Comparison of ENCODE assay signal across 7 mouse cellular contexts in genomic region chr2:32509896-32510295, GRCm38 (mm10). TPM values are rescaled to one million over a fixed set of nuclear protein-coding genes. Genes with fewer than 3 reads are reported as not detected.
DNase-seq lines count a peak whose midpoint lies in the region; ATAC-seq and TF ChIP-seq lines count a peak whose summit lies in the region.

No protein-coding gene starts in this region.

- no peak overlapping the region for H3K4me3 ChIP-seq in testis, adult 2 months (ENCODE audit: control insufficient read depth, low read depth, low read length)
- no peak overlapping the region for H3K4me3 ChIP-seq in heart, embryonic 11.5 days (ENCODE audit: low read depth, low read length)
- no peak overlapping the region for H3K4me3 ChIP-seq in limb, embryonic 15.5 days

- peak overlapping the region; percentile 75 for H3K27ac ChIP-seq in testis, adult 2 months (ENCODE audit: control insufficient read depth, insufficient read depth, low read depth, low read length)
- H3K27ac ChIP-seq in heart, embryonic 11.5 days (ENCODE audit: low read depth, low read length) = peak overlapping the region; percentile 67
- H3K27ac ChIP-seq in limb, embryonic 15.5 days = peak overlapping the region; percentile 48

- TF ChIP-seq CTCF in testis, adult 2 months (IDR thresholded peaks at IDR 0.05; ENCODE audit: control insufficient read depth, insufficient read depth, insufficient replicate concordance, low read depth, low read length) = no peak

- WGBS in heart, embryonic 11.5 days (ENCODE audit: insufficient replicate concordance) = 53% methylated on average over 8 of the region's 8 CpGs
- 41% methylated on average over 8 of the region's 8 CpGs for WGBS in limb, embryonic 15.5 days

- H3K4me1 ChIP-seq in testis, adult 2 months (ENCODE audit: control insufficient read depth, insufficient read depth, low read length) = peaks cover 7% of the 10 kb centered on the region
- peaks cover 9% of the 10 kb centered on the region for H3K4me1 ChIP-seq in heart, embryonic 11.5 days (ENCODE audit: control insufficient read depth, insufficient read depth, low read length)
- H3K4me1 ChIP-seq in limb, embryonic 15.5 days = peaks cover 4% of the 10 kb centered on the region

- no peak overlapping the region for H3K9ac ChIP-seq in heart, embryonic 11.5 days (ENCODE audit: low read depth, low read length)
- no peak overlapping the region for H3K9ac ChIP-seq in limb, embryonic 15.5 days

- no peak for TF ChIP-seq POLR2A in testis, adult 2 months (IDR thresholded peaks at IDR 0.05; ENCODE audit: control insufficient read depth, low read depth, low read length)

- H3K9me3 ChIP-seq in heart, embryonic 11.5 days (replicated peaks; ENCODE audit: control insufficient read depth, low read length) = no peaks in the 10 kb centered on the region
- no peaks in the 10 kb centered on the region for H3K9me3 ChIP-seq in limb, embryonic 15.5 days

- ATAC-seq in heart, embryonic 11.5 days (replicated peaks; ENCODE audit: insufficient number of reproducible peaks, low FRiP score, low TSS enrichment) = no peak
- ATAC-seq in limb, embryonic 15.5 days (ENCODE audit: insufficient number of reproducible peaks, low FRiP score, low TSS enrichment, low read depth) = no peak

- no peaks in the 10 kb centered on the region for H3K36me3 ChIP-seq in testis, adult 2 months (ENCODE audit: control insufficient read depth, insufficient read depth, low read length)
- H3K36me3 ChIP-seq in heart, embryonic 11.5 days (ENCODE audit: control insufficient read depth, insufficient read depth, low read length) = no peaks in the 10 kb centered on the region
- no peaks in the 10 kb centered on the region for H3K36me3 ChIP-seq in limb, embryonic 15.5 days

- no peak overlapping the region for H3K4me2 ChIP-seq in heart, embryonic 11.5 days
- no peak overlapping the region for H3K4me2 ChIP-seq in limb, embryonic 15.5 days

- H3K27me3 ChIP-seq in testis, adult 2 months (ENCODE audit: control insufficient read depth, insufficient read depth, low read length) = no peaks in the 10 kb centered on the region
- no peaks in the 10 kb centered on the region for H3K27me3 ChIP-seq in heart, embryonic 11.5 days (ENCODE audit: control insufficient read depth, insufficient read depth, low read length)
- H3K27me3 ChIP-seq in limb, embryonic 15.5 days = no peaks in the 10 kb centered on the region

- no peak for DNase-seq in testis, postnatal 14 days (ENCODE audit: low spot score)
- DNase-seq in yolk sac, embryonic 10.5 days (ENCODE audit: low spot score) = peak; percentile 68
- no peak for DNase-seq in layer of hippocampus, adult 9-11 months
- DNase-seq in frontal cortex, postnatal 36 days (ENCODE audit: low spot score in 2 of 2) = no peak

RNA-seq across cellular contexts. Expression of gene Fam102a, which starts 25.2 kb away (rescaled TPM):
- polyA plus RNA-seq in testis, adult 2 months (2012; rRNA removed) = 15.4 and 17.6 TPM in 2 replicates
- 5.2 and 5.3 TPM in 2 replicates for polyA plus RNA-seq in heart, embryonic 11.5 days (2014; fragmentation: Nextera tagmentation; extraction: Ambion mirVana)
- polyA plus RNA-seq in limb, embryonic 15.5 days (2015; fragmentation: Nextera tagmentation; extraction: Ambion mirVana) = 14.7 and 17.3 TPM in 2 replicates

RNA-seq across cellular contexts. Expression of gene Slc25a25, which starts 58.7 kb away (rescaled TPM):
- 36.7 and 38.4 TPM in 2 replicates for polyA plus RNA-seq in testis, adult 2 months (2012; rRNA removed)
- polyA plus RNA-seq in heart, embryonic 11.5 days (2014; fragmentation: Nextera tagmentation; extraction: Ambion mirVana) = 7.9 and 8.5 TPM in 2 replicates
- 17.1 and 17.5 TPM in 2 replicates for polyA plus RNA-seq in limb, embryonic 15.5 days (2015; fragmentation: Nextera tagmentation; extraction: Ambion mirVana)

RNA-seq across cellular contexts. Expression of gene Naif1, which starts 59.6 kb away (rescaled TPM):
- polyA plus RNA-seq in testis, adult 2 months (2012; rRNA removed) = 19.9 and 22.7 TPM in 2 replicates
- 5.1 and 5.3 TPM in 2 replicates for polyA plus RNA-seq in heart, embryonic 11.5 days (2014; fragmentation: Nextera tagmentation; extraction: Ambion mirVana)
- 5.6 and 6.0 TPM in 2 replicates for polyA plus RNA-seq in limb, embryonic 15.5 days (2015; fragmentation: Nextera tagmentation; extraction: Ambion mirVana)
